Mouse (Mus musculus): ENCODE measurements around the gene A930009A15Rik. TPM values are rescaled to one million over a fixed set of nuclear protein-coding genes. Genes with fewer than 3 reads are reported as not detected.

Gene A930009A15Rik
- total and polyA plus RNA-seq, 2 experiments from 2014 or later: 1.1 TPM; not detected in 1

DNA sequence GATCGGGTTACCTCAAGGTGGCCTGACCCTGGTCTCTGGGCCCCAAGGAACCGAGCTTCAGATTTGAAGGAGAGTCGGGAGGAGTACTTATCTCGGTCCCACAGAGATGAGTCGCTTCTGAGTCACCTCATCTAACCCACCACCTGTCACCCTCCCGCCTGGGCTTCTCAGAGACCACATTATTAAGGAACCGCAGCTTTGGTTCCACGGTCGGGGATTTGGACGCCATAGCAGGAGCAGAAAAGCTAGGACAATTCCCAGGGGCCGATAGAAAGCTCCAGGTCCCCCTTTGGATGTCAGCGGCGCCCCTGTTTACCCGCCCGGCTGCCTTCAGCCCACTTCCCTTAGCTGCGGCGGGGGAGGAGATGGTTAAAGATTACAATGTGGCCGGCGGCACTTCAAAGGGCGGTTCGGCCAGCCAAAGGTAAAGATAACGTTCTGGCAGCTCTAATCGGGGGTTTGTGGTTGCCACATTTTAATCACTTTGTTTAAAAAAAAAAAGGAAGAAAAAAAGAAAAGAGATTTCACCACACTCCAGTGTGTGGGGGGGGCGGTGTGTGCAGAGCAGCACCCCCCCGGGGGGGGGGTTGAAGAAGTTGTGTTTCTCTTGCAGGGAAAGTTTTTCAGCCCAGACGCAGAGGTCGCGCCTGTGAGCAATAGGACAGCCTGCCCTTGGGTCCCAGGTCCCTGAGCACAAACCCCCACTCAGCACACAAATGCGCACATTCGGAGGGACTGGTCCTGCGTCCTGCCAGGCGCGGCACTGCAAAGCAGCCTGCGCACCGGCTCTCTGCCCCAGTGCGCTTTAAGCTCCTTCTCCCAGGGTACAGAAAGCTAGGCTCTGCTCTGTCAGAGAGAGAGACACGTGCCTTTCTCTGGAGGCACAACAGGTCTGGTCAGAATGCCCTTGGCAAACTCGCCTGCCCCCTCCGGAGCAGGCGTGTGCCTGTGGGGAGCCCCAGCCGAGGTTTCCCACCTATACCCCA, 16.8 kb downstream of the A930009A15Rik start:
- Histone ChIP-seq H3K4me3 (ENCODE audit: low read depth, low read length) (peak overlapping the region; percentile 55), H3K9ac (peak overlapping the region; percentile 54), H3K4me2 (ENCODE audit: low read depth) (peak overlapping the region; percentile 95), H3K27ac (ENCODE audit: low read depth, low read length) (no peak overlapping the region), H3K27me3 (ENCODE audit: insufficient read depth, low read length) (peaks cover 75% of the 10 kb centered on the region), H3K4me1 (ENCODE audit: insufficient read depth) (0 out of 2 replicates have a peak, but pooled peaks cover 4% of the 10 kb centered on the region), H3K36me3 (ENCODE audit: insufficient read depth) (no peaks in the 10 kb centered on the region), H3K9me3 (ENCODE audit: low read length) (no peaks in the 10 kb centered on the region)
- DNase-seq (peak; percentile 20), ATAC-seq (peak; percentile 50)
- TF ChIP-seq CTCF (IDR thresholded peaks at IDR 0.05; ENCODE audit: low read depth): no peak
- WGBS: 2% methylated on average over 41 of the region's 41 CpGs

DNA sequence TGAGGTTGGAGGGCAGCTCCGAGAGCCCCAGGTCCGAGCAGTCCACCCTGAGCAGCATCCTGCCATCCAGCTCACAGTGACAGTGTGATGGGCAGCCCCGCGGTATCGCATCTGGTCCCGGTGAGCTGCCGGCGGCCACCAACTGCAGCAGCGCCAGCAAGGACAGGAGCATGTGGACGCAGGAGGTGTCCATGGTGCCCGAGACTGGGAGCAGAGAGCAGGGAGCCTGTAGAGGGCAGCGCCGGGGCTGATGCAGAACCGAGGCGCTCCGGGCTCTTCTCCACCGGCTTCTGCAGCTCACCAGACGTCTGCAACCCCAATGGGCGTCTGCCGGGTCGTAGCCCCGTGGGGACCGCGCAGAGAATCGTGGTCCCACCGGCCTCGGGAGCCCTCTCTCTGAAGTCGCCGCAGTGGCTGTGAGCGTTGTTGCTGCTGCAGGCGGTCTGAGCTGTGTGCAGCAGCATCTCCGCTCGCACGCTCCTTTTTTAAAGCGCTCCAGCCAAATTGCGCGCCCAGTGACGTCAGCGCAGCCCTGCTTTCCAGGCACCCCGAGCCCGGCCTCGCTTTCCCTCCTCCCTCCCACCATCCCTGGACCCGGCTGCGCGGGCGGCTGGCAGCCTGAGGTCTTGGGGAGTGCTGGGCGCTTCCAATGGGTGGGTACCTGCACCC, 17.6 kb downstream of the A930009A15Rik start, which contains the start of gene Lgr5:
Lgr5 (minus strand) TSS at position 480 of the 669 bp plus-strand sequence.
- Histone ChIP-seq H3K36me3 (ENCODE audit: insufficient read depth) (no peaks in the 10 kb centered on the region), H3K9me3 (ENCODE audit: low read length) (no peaks in the 10 kb centered on the region), H3K4me2 (ENCODE audit: low read depth) (peak within 1 kb of the TSS; percentile 95), H3K27ac (ENCODE audit: low read depth, low read length) (no peak within 1 kb of the TSS), H3K9ac (peak within 1 kb of the TSS; percentile 54), H3K27me3 (ENCODE audit: insufficient read depth, low read length) (peaks cover 70% of the 10 kb centered on the region), H3K4me3 (ENCODE audit: low read depth, low read length) (peak within 1 kb of the TSS; percentile 55), H3K4me1 (ENCODE audit: insufficient read depth) (0 out of 2 replicates have a peak, but pooled peaks cover 4% of the 10 kb centered on the region)
- WGBS: 2% methylated on average over 47 of the region's 47 CpGs
- peak; percentile 37 for TF ChIP-seq CTCF (IDR thresholded peaks at IDR 0.05; ENCODE audit: low read depth)
- peak; percentile 88 for ATAC-seq
- DNase-seq: peak; percentile 75

DNA sequence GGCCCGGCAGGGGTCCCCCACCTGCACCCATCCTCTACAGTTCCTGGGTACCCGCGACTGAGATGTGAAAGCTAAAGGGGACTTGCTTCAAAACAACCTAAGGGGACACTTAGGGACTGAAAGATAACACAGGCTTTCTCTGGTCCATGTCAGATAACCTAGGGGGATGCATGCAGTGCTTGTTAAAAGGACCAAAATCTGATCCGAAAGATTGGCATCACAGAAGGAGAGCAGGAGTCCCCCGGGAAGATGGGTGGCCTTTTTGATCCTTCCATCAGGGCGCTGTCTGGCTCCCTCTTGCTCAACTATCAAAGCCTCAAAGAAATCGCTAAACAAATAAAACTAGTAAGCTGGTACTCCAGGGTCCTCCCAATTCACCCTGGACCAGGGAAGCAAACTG, 18.2 kb downstream of the A930009A15Rik start:
- H3K4me1 ChIP-seq (ENCODE audit: insufficient read depth): 0 out of 2 replicates have a peak, but pooled peaks cover 4% of the 10 kb centered on the region
- peak overlapping the region; percentile 54 for H3K9ac ChIP-seq
- DNase-seq (no peak), ATAC-seq (no peak)
- peak overlapping the region; percentile 55 for H3K4me3 ChIP-seq (ENCODE audit: low read depth, low read length)
- no peaks in the 10 kb centered on the region for H3K9me3 ChIP-seq (ENCODE audit: low read length)
- WGBS: 3% methylated on average over 7 of the region's 7 CpGs
- no peak overlapping the region for H3K27ac ChIP-seq (ENCODE audit: low read depth, low read length)
- H3K27me3 ChIP-seq (ENCODE audit: insufficient read depth, low read length): peaks cover 68% of the 10 kb centered on the region
- peak overlapping the region; percentile 95 for H3K4me2 ChIP-seq (ENCODE audit: low read depth)
- no peak for TF ChIP-seq CTCF (IDR thresholded peaks at IDR 0.05; ENCODE audit: low read depth)
- H3K36me3 ChIP-seq (ENCODE audit: insufficient read depth): no peaks in the 10 kb centered on the region

DNA sequence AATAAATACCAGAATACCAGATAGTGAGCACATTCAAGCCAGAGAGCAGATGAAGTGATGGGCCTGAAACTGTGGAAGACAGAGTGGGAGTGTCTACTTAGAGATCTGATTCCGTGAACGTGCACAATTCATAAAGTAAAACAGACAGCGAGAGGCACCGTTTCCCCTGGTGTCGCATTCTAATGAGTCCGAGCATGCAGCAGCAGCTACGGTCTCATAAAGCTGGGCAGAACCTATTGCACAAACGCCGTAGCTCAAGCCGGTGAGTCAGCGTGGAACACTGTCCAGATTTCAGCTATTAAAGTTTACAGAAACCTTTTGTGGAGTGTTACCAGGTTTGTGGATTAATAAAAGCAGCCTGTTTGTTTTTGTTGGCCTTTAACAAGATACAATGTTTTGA, 23.4 kb downstream of the A930009A15Rik start:
- 36% methylated on average over 11 of the region's 11 CpGs for WGBS
- no peaks in the 10 kb centered on the region for H3K9me3 ChIP-seq (ENCODE audit: low read length)

DNA sequence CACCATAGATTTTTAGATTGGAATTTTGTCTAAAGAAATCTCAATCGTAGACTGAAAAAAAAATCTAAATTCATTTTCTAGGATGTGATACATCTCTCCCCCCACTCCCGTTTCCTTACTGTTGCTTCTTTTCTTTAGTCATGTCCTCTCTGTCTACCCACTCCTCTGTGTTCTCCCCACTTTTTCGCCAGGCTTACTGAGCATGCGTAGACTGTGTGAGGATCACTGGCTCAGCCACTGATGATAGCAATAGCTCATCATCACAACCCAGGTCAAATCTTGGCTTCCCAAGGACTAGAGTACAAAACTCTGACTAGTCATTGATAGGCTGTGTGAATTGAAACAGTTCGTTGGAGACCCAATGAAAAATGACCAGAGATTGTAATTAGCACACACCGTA, 23.9 kb downstream of the A930009A15Rik start:
- H3K4me2 ChIP-seq (ENCODE audit: low read depth): no peak overlapping the region
- no peak for DNase-seq
- no peak for ATAC-seq
- H3K27ac ChIP-seq (ENCODE audit: low read depth, low read length): no peak overlapping the region
- TF ChIP-seq CTCF (IDR thresholded peaks at IDR 0.05; ENCODE audit: low read depth): no peak
- H3K4me1 ChIP-seq (ENCODE audit: insufficient read depth): no peaks in the 10 kb centered on the region
- H3K9me3 ChIP-seq (ENCODE audit: low read length): no peaks in the 10 kb centered on the region
- no peaks in the 10 kb centered on the region for H3K36me3 ChIP-seq (ENCODE audit: insufficient read depth)
- no peak overlapping the region for H3K9ac ChIP-seq
- peaks cover 29% of the 10 kb centered on the region for H3K27me3 ChIP-seq (ENCODE audit: insufficient read depth, low read length)
- no peak overlapping the region for H3K4me3 ChIP-seq (ENCODE audit: low read depth, low read length)
- 76% methylated on average over 6 of the region's 6 CpGs for WGBS

More for the DNA sequence above, 23.4 kb downstream of the A930009A15Rik start:
- no peaks in the 10 kb centered on the region for H3K4me1 ChIP-seq (ENCODE audit: insufficient read depth)
- DNase-seq (no peak), ATAC-seq (no peak)
- H3K4me2 ChIP-seq (ENCODE audit: low read depth): no peak overlapping the region
- no peak overlapping the region for H3K9ac ChIP-seq
- no peak overlapping the region for H3K4me3 ChIP-seq (ENCODE audit: low read depth, low read length)
- no peaks in the 10 kb centered on the region for H3K36me3 ChIP-seq (ENCODE audit: insufficient read depth)
- no peak overlapping the region for H3K27ac ChIP-seq (ENCODE audit: low read depth, low read length)
- no peak for TF ChIP-seq CTCF (IDR thresholded peaks at IDR 0.05; ENCODE audit: low read depth)
- peaks cover 33% of the 10 kb centered on the region for H3K27me3 ChIP-seq (ENCODE audit: insufficient read depth, low read length)

DNA sequence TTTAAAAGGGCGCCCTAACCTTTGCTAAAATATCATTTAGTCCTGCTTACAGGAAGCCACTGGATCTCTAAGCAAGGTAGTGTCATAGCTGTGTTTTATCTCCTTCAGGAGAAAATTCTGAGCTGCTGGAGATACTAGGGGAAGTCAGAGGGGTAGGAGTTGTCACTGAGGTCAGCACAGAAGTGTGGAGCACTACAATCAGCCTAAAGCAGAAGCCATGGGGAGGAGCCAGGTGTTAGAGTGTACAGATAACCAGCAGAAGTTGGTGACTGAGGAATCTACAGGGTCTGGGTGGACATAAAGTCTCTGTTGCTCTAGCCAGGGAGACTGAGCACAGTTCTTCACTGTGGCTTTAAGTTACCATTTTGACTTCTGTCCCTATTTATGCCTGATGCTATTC, 26.0 kb downstream of the A930009A15Rik start:
- no peak overlapping the region for H3K4me3 ChIP-seq (ENCODE audit: low read depth, low read length)
- H3K4me1 ChIP-seq (ENCODE audit: insufficient read depth): no peaks in the 10 kb centered on the region
- no peak overlapping the region for H3K4me2 ChIP-seq (ENCODE audit: low read depth)
- no peak for TF ChIP-seq CTCF (IDR thresholded peaks at IDR 0.05; ENCODE audit: low read depth)
- no peaks in the 10 kb centered on the region for H3K36me3 ChIP-seq (ENCODE audit: insufficient read depth)
- H3K27me3 ChIP-seq (ENCODE audit: insufficient read depth, low read length): peaks cover 8% of the 10 kb centered on the region
- WGBS: 100% methylated on average over 1 of the region's 1 CpGs
- DNase-seq (no peak), ATAC-seq (no peak)
- H3K27ac ChIP-seq (ENCODE audit: low read depth, low read length): no peak overlapping the region
- H3K9me3 ChIP-seq (ENCODE audit: low read length): no peaks in the 10 kb centered on the region
- H3K9ac ChIP-seq: no peak overlapping the region
